Mouse (Mus musculus) kidney, adult 2 months (tissue): ENCODE measurements around the gene Sfrp5. TPM values are rescaled to one million over a fixed set of nuclear protein-coding genes. Genes with fewer than 3 reads are reported as not detected.

Experiments
- DNase-seq: peaks from one replicate; pipeline ENCODE4 v3.0.0; 2021
- H3K27ac ChIP-seq: fragments of 200-500 bp; 2 replicates; pipeline ENCODE4 v1.5.1; 2012; ENCODE audit warnings: low read depth, low read length, control low read depth, inconsistent platforms; ENCODE audit not compliant: insufficient read depth
- H3K27me3 ChIP-seq: fragments of 200-500 bp; replicated peaks from 2 replicates; pipeline ENCODE4 v1.6.1; 2012; ENCODE audit warnings: mild to moderate bottlenecking, moderate library complexity, low read length, inconsistent platforms; ENCODE audit not compliant: control insufficient read depth, insufficient read depth
- H3K36me3 ChIP-seq: fragments of 200-500 bp; 2 replicates; pipeline ENCODE4 v1.6.1; 2012; ENCODE audit warnings: mild to moderate bottlenecking, moderate library complexity, low read length, inconsistent platforms; ENCODE audit not compliant: control insufficient read depth, insufficient read depth
- H3K4me1 ChIP-seq: fragments of 200-500 bp; 2 replicates; pipeline ENCODE4 v1.6.1; 2011; ENCODE audit warnings: low read length; ENCODE audit not compliant: control insufficient read depth, insufficient read depth
- H3K4me3 ChIP-seq: fragments of 200-500 bp; 2 replicates; pipeline ENCODE4 v1.5.1; 2011; ENCODE audit warnings: mild to moderate bottlenecking, low read depth, low read length, control low read depth; ENCODE audit not compliant: insufficient read depth
- CTCF ChIP-seq: fragments of 200-500 bp; conservative IDR thresholded peaks from 2 replicates; pipeline ENCODE4 v1.5.1; 2011; ENCODE audit warnings: low read depth, mild to moderate bottlenecking, control low read depth, low read length, moderate library complexity, mixed read lengths; ENCODE audit not compliant: insufficient read depth, insufficient read length
- POLR2A ChIP-seq: fragments of 200-500 bp; IDR thresholded peaks from one replicate; pipeline ENCODE4 v1.6.1; 2011; ENCODE audit warnings: low read depth, low read length, control low read depth
- WGBS: fragments of 180-500 bp; shearing (Covaris S2); methylation state at CpG from one replicate; pipeline ENCODE4 v1.1.7; 2018; 5-methylcytosine and 5-hydroxymethylcytosine counted together
- polyA plus RNA-seq: library from polyadenylated mRNA; depleted of rRNA; stranded (reverse); fragments of >200 nt; gene quantifications from 2 replicates; pipeline ENCODE4 v1.2.3, GENCODE M21; 2012; rRNA removed

The Sfrp5 gene
- polyA plus RNA-seq = 3.6 and 4.8 TPM in 2 replicates

GRCm38 (mm10) chr19:42201696-42202381 is at the start of gene Sfrp5:
TSS of gene Sfrp5 (minus strand) at chr19:42202252.
- H3K27ac ChIP-seq = no peak within 1 kb of the TSS
- DNase-seq = no peak
- TF ChIP-seq POLR2A (no peak), CTCF (no peak)
- H3K4me1 ChIP-seq = no peaks in the 10 kb centered on the region
- no peaks in the 10 kb centered on the region for H3K36me3 ChIP-seq
- no peak within 1 kb of the TSS for H3K4me3 ChIP-seq
- WGBS = 1% methylated on average over 60 of the region's 60 CpGs
- H3K27me3 ChIP-seq = 0 out of 2 replicates have a peak, but pooled peaks cover 2% of the 10 kb centered on the region

- WGBS = 56% methylated on average over 11 of the region's 11 CpGs
- Histone ChIP-seq H3K4me1 (no peaks in the 10 kb centered on the region), H3K27ac (no peak overlapping the region), H3K36me3 (no peaks in the 10 kb centered on the region), H3K4me3 (no peak overlapping the region), H3K27me3 (no peaks in the 10 kb centered on the region)
- DNase-seq = no peak
- TF ChIP-seq CTCF = no peak
- no peak for TF ChIP-seq POLR2A
Measured at GRCm38 (mm10) chr19:42249976-42250914, 48.2 kb upstream of the Sfrp5 start.

- H3K36me3 ChIP-seq = no peaks in the 10 kb centered on the region
Measured at GRCm38 (mm10) chr19:42247519-42247918, 45.5 kb upstream of the Sfrp5 start, which contains the start of gene Golga7b. TSS of gene Golga7b (plus strand) at chr19:42247574.

GRCm38 (mm10) chr19:42246626-42247025 is 44.6 kb upstream of the Sfrp5 start:
- H3K4me3 ChIP-seq = no peak overlapping the region
- no peak overlapping the region for H3K27ac ChIP-seq
- no peaks in the 10 kb centered on the region for H3K27me3 ChIP-seq
- H3K36me3 ChIP-seq = no peaks in the 10 kb centered on the region
- TF ChIP-seq CTCF (no peak), POLR2A (no peak)
- H3K4me1 ChIP-seq = no peaks in the 10 kb centered on the region
- 41% methylated on average over 5 of the region's 5 CpGs for WGBS
- DNase-seq = no peak

More at GRCm38 (mm10) chr19:42247519-42247918, 45.5 kb upstream of the Sfrp5 start, which contains the start of gene Golga7b:
- H3K4me1 ChIP-seq = no peaks in the 10 kb centered on the region
- no peak for DNase-seq
- H3K4me3 ChIP-seq = no peak within 1 kb of the TSS
- H3K27ac ChIP-seq = no peak within 1 kb of the TSS
- 79% methylated on average over 3 of the region's 3 CpGs for WGBS
- no peaks in the 10 kb centered on the region for H3K27me3 ChIP-seq
- TF ChIP-seq POLR2A (no peak), CTCF (no peak)

- Histone ChIP-seq H3K4me3 (no peak overlapping the region), H3K27me3 (no peaks in the 10 kb centered on the region), H3K4me1 (no peaks in the 10 kb centered on the region), H3K27ac (no peak overlapping the region), H3K36me3 (no peaks in the 10 kb centered on the region)
- no peak for TF ChIP-seq POLR2A
- DNase-seq = no peak
- 36% methylated on average over 3 of the region's 3 CpGs for WGBS
Measured at GRCm38 (mm10) chr19:42243401-42243800, 41.3 kb upstream of the Sfrp5 start.

- no peak for DNase-seq
- TF ChIP-seq CTCF = no peak
- TF ChIP-seq POLR2A = no peak
- H3K36me3 ChIP-seq = no peaks in the 10 kb centered on the region
- no peak overlapping the region for H3K27ac ChIP-seq
- 53% methylated on average over 8 of the region's 8 CpGs for WGBS
- no peaks in the 10 kb centered on the region for H3K4me1 ChIP-seq
- H3K27me3 ChIP-seq = no peaks in the 10 kb centered on the region
- H3K4me3 ChIP-seq = no peak overlapping the region
Measured at GRCm38 (mm10) chr19:42240881-42241280, 38.8 kb upstream of the Sfrp5 start.

GRCm38 (mm10) chr19:42238341-42238715 is 36.3 kb upstream of the Sfrp5 start:
- Histone ChIP-seq H3K4me1 (no peaks in the 10 kb centered on the region), H3K36me3 (no peaks in the 10 kb centered on the region), H3K4me3 (no peak overlapping the region), H3K27me3 (no peaks in the 10 kb centered on the region), H3K27ac (no peak overlapping the region)
- no peak for DNase-seq
- TF ChIP-seq POLR2A (no peak), CTCF (no peak)
- WGBS = 67% methylated on average over 7 of the region's 7 CpGs
